Mouse (Mus musculus) kidney, postnatal 25 days (tissue): ENCODE results near the gene Myo1h.

ENCODE experiments used
- DNase-seq, 2 experiments: peaks; one replicate each; pipeline ENCODE4 v3.0.0; 2021; ENCODE audit warnings: mixed read lengths in 2 of 2

Myo1h gene

GRCm38 (mm10) chr5:114296693-114297631, 8.0 kb downstream of the Myo1h start:
- DNase-seq, result no peak

- DNase-seq, result peak in 1 of 2 experiments; percentile 25
Observed at GRCm38 (mm10) chr5:114298212-114298894, 9.4 kb downstream of the Myo1h start.

GRCm38 (mm10) chr5:114299156-114299855, 10.3 kb downstream of the Myo1h start:
- no peak for DNase-seq

- DNase-seq, result no peak
Observed at GRCm38 (mm10) chr5:114299883-114300610, 11.1 kb downstream of the Myo1h start.

GRCm38 (mm10) chr5:114303166-114303565, 14.2 kb downstream of the Myo1h start:
- DNase-seq, result no peak

- DNase-seq, result no peak
Observed at GRCm38 (mm10) chr5:114306496-114306895, 17.5 kb downstream of the Myo1h start.

- no peak for DNase-seq
Observed at GRCm38 (mm10) chr5:114308765-114309679, 20.1 kb downstream of the Myo1h start.

- DNase-seq, result no peak
Observed at GRCm38 (mm10) chr5:114309680-114310036, 20.7 kb downstream of the Myo1h start.

GRCm38 (mm10) chr5:114323105-114323790, 34.3 kb downstream of the Myo1h start:
- no peak for DNase-seq

- peak; percentile 53 to 65 for DNase-seq
Observed at GRCm38 (mm10) chr5:114323791-114324507, 35.0 kb downstream of the Myo1h start.

GRCm38 (mm10) chr5:114342996-114343395, 54.0 kb downstream of the Myo1h start:
- no peak for DNase-seq

- DNase-seq, result no peak
Observed at GRCm38 (mm10) chr5:114343612-114344011, 54.6 kb downstream of the Myo1h start.

- DNase-seq, result no peak
Observed at GRCm38 (mm10) chr5:114345538-114345937, 56.6 kb downstream of the Myo1h start.

GRCm38 (mm10) chr5:114347005-114347404, 58.0 kb downstream of the Myo1h start:
- DNase-seq, result no peak

- no peak for DNase-seq
Observed at GRCm38 (mm10) chr5:114351490-114351889, 62.5 kb downstream of the Myo1h start.

- DNase-seq, result peak; percentile 85 to 91
Observed at GRCm38 (mm10) chr5:114356250-114356935, 67.4 kb downstream of the Myo1h start.

GRCm38 (mm10) chr5:114356936-114357751, 68.2 kb downstream of the Myo1h start:
- DNase-seq, result no peak

- no peak for DNase-seq
Observed at GRCm38 (mm10) chr5:114358833-114359232, 69.9 kb downstream of the Myo1h start.

GRCm38 (mm10) chr5:114359586-114359985, 70.6 kb downstream of the Myo1h start:
- no peak for DNase-seq
